Mouse (Mus musculus): ENCODE data around the gene Rbpjl. TPM values are rescaled to one million over a fixed set of nuclear protein-coding genes. Genes with fewer than 3 reads are reported as not detected.

Rbpjl gene
- total RNA-seq, 2 experiments from 2014 or later = not detected

GRCm38 (mm10) chr2:164442315-164443050 lies 39.5 kb downstream of the Rbpjl start:
- ATAC-seq (replicated peaks; ENCODE audit: poor library complexity, severe bottlenecking) = no peak

DNA sequence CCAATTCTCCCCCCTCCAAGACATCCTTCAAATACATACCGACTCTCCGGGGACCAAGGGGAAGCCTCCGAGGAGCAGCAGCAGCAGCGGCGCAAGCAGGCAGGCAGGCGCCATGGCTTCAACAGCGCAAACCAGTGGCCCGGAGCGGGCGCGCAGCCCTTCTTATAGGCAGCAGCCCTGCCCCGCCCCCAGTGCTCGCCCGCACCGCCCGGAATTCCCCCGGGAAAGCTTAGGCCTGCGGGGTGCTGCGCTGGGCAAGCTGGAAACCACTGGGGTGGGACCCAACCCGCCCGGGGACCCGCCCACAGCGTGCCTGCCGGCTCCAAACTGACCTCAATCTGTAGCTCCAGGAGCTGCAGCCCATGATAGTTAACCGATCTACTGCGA lies 40.1 kb downstream of the Rbpjl start:
- peak; percentile 26; the same call in 1 of the 2 replicates for ATAC-seq (replicated peaks; ENCODE audit: poor library complexity, severe bottlenecking)

GRCm38 (mm10) chr2:164443460-164444000 lies 40.6 kb downstream of the Rbpjl start, which contains the start of gene Sdc4:
TSS of gene Sdc4 (minus strand) at chr2:164443887.
- no peak for ATAC-seq (replicated peaks; ENCODE audit: poor library complexity, severe bottlenecking)

DNA sequence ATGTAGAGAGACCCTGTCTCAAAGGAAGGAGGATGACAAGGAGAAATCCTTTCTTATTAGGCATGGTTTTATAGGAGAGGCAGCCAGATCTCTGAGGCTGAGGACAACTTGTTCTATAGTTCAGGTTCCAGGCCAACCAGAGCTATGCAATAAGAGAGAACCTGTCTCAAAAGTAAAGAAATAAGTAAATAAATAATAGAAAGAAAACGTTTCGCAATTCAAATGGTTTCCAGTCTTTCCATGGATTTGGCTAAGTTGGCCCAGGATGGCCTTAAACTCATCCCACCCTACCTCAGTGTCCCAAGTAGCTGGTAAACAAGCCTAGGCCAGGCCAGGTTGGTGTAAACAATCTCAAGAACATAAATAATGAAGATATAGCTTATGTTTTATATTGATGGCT lies 41.8 kb downstream of the Rbpjl start:
- ATAC-seq (replicated peaks; ENCODE audit: poor library complexity, severe bottlenecking) = no peak

- ATAC-seq (replicated peaks; ENCODE audit: poor library complexity, severe bottlenecking) = no peak
These were observed 42.6 kb downstream of the Rbpjl start for GRCm38 (mm10) chr2:164445399-164446085.

- no peak for ATAC-seq (replicated peaks; ENCODE audit: poor library complexity, severe bottlenecking)
These were observed 43.1 kb downstream of the Rbpjl start for GRCm38 (mm10) chr2:164446086-164446469.

- no peak for ATAC-seq (replicated peaks; ENCODE audit: poor library complexity, severe bottlenecking)
These were observed 45.2 kb downstream of the Rbpjl start for GRCm38 (mm10) chr2:164448140-164448539.

GRCm38 (mm10) chr2:164448921-164449320 lies 46.0 kb downstream of the Rbpjl start:
- no peak for ATAC-seq (replicated peaks; ENCODE audit: poor library complexity, severe bottlenecking)

DNA sequence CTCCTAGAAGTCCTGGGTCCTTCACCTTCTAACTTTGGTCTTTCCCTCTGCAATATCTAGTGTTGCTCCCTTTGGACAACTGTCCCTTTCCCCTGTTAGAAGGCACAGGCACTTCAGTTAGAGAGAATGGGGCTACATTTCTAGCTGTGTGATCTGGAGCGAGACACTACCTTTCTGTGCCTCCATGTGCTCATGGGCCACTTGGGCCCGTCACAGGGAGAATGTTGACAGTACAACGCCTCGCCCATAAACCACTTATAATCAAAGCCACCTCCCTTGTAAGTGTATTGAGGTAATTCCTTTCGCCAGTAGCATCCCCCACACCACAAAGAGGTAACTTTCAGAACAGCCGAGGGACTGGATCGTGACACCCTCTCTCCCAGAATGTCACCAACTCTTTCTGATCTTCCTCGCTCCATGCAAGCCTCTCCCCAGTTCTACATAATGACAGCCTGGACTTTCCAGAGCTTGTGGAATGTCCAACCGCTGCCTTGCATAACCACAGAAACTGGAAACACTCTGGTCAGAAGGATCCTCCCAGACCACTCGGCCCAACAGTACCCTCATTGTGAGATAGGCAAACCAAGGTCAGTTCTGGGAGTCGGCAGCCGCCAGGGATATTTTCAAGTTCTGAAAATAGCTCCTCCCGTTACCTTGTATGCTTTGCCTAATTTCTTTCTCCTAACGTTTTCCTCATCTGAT lies 46.6 kb downstream of the Rbpjl start:
- no peak for ATAC-seq (replicated peaks; ENCODE audit: poor library complexity, severe bottlenecking)

GRCm38 (mm10) chr2:164452000-164452676 lies 49.2 kb downstream of the Rbpjl start:
- no peak for ATAC-seq (replicated peaks; ENCODE audit: poor library complexity, severe bottlenecking)

DNA sequence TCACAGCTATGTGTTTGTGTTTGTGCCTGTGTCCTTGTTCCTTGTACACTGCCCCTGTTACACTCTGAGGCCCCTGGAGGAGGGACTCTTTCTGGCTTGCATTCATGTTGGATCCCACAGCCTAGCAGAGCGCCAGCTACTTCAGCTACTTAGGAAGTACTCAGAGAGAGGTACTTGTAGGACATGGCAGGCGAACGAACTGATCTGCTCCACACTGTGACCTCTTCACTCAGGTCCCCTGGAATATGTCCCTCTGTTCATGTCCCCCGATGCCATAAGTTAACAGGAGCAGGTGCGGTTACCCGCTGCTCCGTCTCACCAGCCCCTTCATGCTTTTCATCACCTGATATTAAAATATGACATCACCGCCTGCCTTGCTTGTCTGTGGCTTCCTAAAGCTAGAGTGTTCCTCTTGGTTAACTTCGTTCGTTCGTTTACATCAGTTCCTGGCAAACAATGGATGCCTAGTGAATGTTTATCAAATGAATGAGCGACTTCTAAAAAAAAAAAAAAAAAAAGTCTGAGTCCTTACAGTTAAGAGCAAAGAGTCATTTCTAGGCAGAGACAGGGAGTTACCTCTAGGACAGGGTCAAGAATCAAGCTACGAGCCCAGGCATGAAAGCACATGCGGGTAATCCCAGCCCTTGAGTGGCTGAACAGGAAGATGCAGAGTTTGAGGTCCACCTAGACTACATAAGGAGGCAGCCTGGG lies 50.3 kb downstream of the Rbpjl start:
- no peak for ATAC-seq (replicated peaks; ENCODE audit: poor library complexity, severe bottlenecking)

- ATAC-seq (replicated peaks; ENCODE audit: poor library complexity, severe bottlenecking) = no peak
These were observed 51.1 kb downstream of the Rbpjl start for GRCm38 (mm10) chr2:164453887-164454500.

GRCm38 (mm10) chr2:164454846-164455245 lies 51.9 kb downstream of the Rbpjl start:
- peak; percentile 93 for ATAC-seq (replicated peaks; ENCODE audit: poor library complexity, severe bottlenecking)

GRCm38 (mm10) chr2:164455421-164456190 lies 52.7 kb downstream of the Rbpjl start:
- no peak for ATAC-seq (replicated peaks; ENCODE audit: poor library complexity, severe bottlenecking)

DNA sequence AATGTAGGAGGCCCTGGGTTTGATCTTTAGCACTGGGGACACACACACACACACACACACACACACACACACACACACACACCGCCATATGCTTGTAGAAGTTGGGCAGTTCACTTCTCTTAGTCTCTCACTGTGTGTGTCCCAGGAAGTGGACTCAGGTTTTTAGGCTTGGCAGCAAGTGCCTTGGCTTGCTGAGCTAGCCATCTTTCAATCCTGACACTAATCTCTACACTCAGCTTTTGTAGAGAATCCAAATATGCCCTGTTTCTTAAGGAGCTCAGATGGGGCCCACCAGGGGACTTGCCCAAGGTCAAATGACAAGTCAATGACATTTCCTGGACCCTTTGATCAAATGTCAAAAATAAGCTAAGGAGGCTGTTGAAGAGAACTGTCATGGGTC lies 53.5 kb downstream of the Rbpjl start:
- ATAC-seq (replicated peaks; ENCODE audit: poor library complexity, severe bottlenecking) = no peak

- ATAC-seq (replicated peaks; ENCODE audit: poor library complexity, severe bottlenecking) = no peak
These were observed 53.9 kb downstream of the Rbpjl start, which contains the start of gene Sys1 for GRCm38 (mm10) chr2:164456864-164457300. TSS of gene Sys1 (plus strand) at chr2:164456964.

GRCm38 (mm10) chr2:164457942-164458341 lies 55.0 kb downstream of the Rbpjl start:
- ATAC-seq (replicated peaks; ENCODE audit: poor library complexity, severe bottlenecking) = no peak

- no peak for ATAC-seq (replicated peaks; ENCODE audit: poor library complexity, severe bottlenecking)
These were observed 55.6 kb downstream of the Rbpjl start for GRCm38 (mm10) chr2:164458535-164458934.
